Mouse (Mus musculus): ENCODE data around the gene Samd4b. TPM values are rescaled to one million over a fixed set of nuclear protein-coding genes. Genes with fewer than 3 reads are reported as not detected.

Samd4b gene
- polyA plus RNA-seq, 1 experiment from 2014 or later = 29.5 TPM

DNA sequence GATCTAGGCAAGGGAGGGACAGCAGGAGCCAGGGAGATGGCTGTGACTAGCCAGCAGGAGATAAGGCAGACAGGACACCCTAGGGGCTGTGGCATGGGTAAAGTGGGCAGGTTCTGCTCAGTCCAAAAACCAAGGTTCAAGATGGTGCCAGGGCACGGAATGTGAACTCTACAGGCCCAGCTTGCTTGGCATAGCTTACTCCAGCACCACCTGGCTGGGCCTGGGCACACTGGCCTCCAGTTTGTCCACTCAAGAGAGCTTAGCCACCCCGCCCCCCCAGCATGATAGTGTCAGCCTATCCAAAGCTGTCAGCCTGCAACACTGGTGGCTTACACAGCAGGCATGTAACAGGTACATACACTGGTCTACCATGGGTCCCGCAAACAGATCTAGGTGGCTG lies 24.7 kb downstream of the Samd4b start:
- Histone ChIP-seq H3K9me3 (ENCODE audit: control insufficient read depth, low read length) (no peaks in the 10 kb centered on the region), H3K4me1 (ENCODE audit: control insufficient read depth, insufficient read depth, low read length) (no peaks in the 10 kb centered on the region; the same call in 1 of the 2 replicates), H3K27ac (replicated peaks; ENCODE audit: low read depth, low read length) (no peak overlapping the region), H3K4me3 (replicated peaks; ENCODE audit: low read depth, low read length) (no peak overlapping the region), H3K9ac (replicated peaks; ENCODE audit: low read length) (no peak overlapping the region), H3K36me3 (ENCODE audit: control insufficient read depth, insufficient read depth, low read length) (peaks cover 4% of the 10 kb centered on the region; the same call in 1 of the 2 replicates), H3K27me3 (ENCODE audit: control insufficient read depth, insufficient read depth, low read length) (no peaks in the 10 kb centered on the region), H3K4me2 (ENCODE audit: low read length) (no peak overlapping the region)
- WGBS = 99% methylated on average over 3 of the region's 3 CpGs
- ATAC-seq (ENCODE audit: low FRiP score, low TSS enrichment) = no peak
- DNase-seq = no peak

- H3K4me3 ChIP-seq (replicated peaks; ENCODE audit: low read depth, low read length) = no peak overlapping the region
- DNase-seq = no peak
- no peak overlapping the region for H3K4me2 ChIP-seq (ENCODE audit: low read length)
- H3K9ac ChIP-seq (replicated peaks; ENCODE audit: low read length) = no peak overlapping the region
- ATAC-seq (ENCODE audit: low FRiP score, low TSS enrichment) = no peak
- H3K27me3 ChIP-seq (ENCODE audit: control insufficient read depth, insufficient read depth, low read length) = no peaks in the 10 kb centered on the region
- H3K27ac ChIP-seq (replicated peaks; ENCODE audit: low read depth, low read length) = no peak overlapping the region
- no peaks in the 10 kb centered on the region; the same call in 1 of the 2 replicates for H3K4me1 ChIP-seq (ENCODE audit: control insufficient read depth, insufficient read depth, low read length)
- WGBS = 95% methylated on average over 5 of the region's 5 CpGs
- H3K36me3 ChIP-seq (ENCODE audit: control insufficient read depth, insufficient read depth, low read length) = peaks cover 8% of the 10 kb centered on the region
- no peaks in the 10 kb centered on the region for H3K9me3 ChIP-seq (ENCODE audit: control insufficient read depth, low read length)
These were observed 25.3 kb downstream of the Samd4b start for GRCm38 (mm10) chr7:28572689-28573088.

- no peaks in the 10 kb centered on the region for H3K27me3 ChIP-seq (ENCODE audit: control insufficient read depth, insufficient read depth, low read length)
- 55% methylated on average over 5 of the region's 5 CpGs for WGBS
- peak; percentile 58 for DNase-seq
- no peaks in the 10 kb centered on the region; the same call in 1 of the 2 replicates for H3K4me1 ChIP-seq (ENCODE audit: control insufficient read depth, insufficient read depth, low read length)
- ATAC-seq (ENCODE audit: low FRiP score, low TSS enrichment) = no peak
- no peak overlapping the region for H3K4me2 ChIP-seq (ENCODE audit: low read length)
- H3K36me3 ChIP-seq (ENCODE audit: control insufficient read depth, insufficient read depth, low read length) = peaks cover 24% of the 10 kb centered on the region
- no peaks in the 10 kb centered on the region for H3K9me3 ChIP-seq (ENCODE audit: control insufficient read depth, low read length)
- H3K4me3 ChIP-seq (replicated peaks; ENCODE audit: low read depth, low read length) = no peak overlapping the region
- H3K9ac ChIP-seq (replicated peaks; ENCODE audit: low read length) = no peak overlapping the region
- no peak overlapping the region for H3K27ac ChIP-seq (replicated peaks; ENCODE audit: low read depth, low read length)
These were observed 26.8 kb downstream of the Samd4b start for GRCm38 (mm10) chr7:28570982-28571682.

DNA sequence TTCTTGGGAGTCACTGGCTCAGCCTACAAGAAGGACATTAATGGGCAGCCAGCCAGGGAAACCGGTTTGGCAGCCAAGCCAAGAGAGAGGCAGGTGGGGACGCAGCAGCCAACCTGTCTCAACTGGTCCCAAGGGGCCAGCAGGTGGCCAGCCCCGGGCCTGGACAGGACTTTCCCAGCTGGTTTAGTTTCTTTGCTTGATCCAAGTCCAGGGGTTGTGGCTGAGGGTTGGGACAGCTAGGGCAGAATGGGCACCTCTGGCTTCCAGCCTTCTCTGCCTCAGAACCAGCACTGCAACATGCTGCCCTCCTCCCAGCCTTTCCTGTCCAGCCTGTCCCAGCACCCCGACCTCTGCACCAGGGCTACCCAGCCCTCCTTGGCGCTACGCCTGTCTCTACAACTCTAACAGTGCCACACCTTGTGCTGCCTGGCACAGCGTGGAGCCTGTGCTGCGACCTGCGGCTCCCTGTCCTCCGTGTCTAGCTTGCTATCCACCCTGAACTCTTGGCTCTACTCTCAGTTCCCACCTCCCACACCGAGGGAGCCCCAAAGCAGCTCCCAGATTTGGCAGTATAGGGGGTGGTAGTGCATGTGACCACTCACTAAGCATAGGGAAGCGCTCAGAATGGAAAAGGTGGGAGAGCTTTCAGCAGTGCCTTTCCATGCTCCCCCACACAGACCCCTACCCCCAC lies 27.5 kb downstream of the Samd4b start:
- H3K27ac ChIP-seq (replicated peaks; ENCODE audit: low read depth, low read length) = no peak overlapping the region
- no peak overlapping the region for H3K9ac ChIP-seq (replicated peaks; ENCODE audit: low read length)
- H3K4me3 ChIP-seq (replicated peaks; ENCODE audit: low read depth, low read length) = no peak overlapping the region
- H3K9me3 ChIP-seq (ENCODE audit: control insufficient read depth, low read length) = no peaks in the 10 kb centered on the region
- 76% methylated on average over 12 of the region's 12 CpGs for WGBS
- no peak overlapping the region for H3K4me2 ChIP-seq (ENCODE audit: low read length)
- no peak for DNase-seq
- no peaks in the 10 kb centered on the region for H3K27me3 ChIP-seq (ENCODE audit: control insufficient read depth, insufficient read depth, low read length)
- no peak for ATAC-seq (ENCODE audit: low FRiP score, low TSS enrichment)
- peaks cover 31% of the 10 kb centered on the region for H3K36me3 ChIP-seq (ENCODE audit: control insufficient read depth, insufficient read depth, low read length)
- H3K4me1 ChIP-seq (ENCODE audit: control insufficient read depth, insufficient read depth, low read length) = no peaks in the 10 kb centered on the region; the same call in 1 of the 2 replicates

GRCm38 (mm10) chr7:28568253-28568652 lies 29.7 kb downstream of the Samd4b start:
- Histone ChIP-seq H3K27ac (replicated peaks; ENCODE audit: low read depth, low read length) (no peak overlapping the region), H3K27me3 (ENCODE audit: control insufficient read depth, insufficient read depth, low read length) (no peaks in the 10 kb centered on the region), H3K9me3 (ENCODE audit: control insufficient read depth, low read length) (no peaks in the 10 kb centered on the region), H3K9ac (replicated peaks; ENCODE audit: low read length) (no peak overlapping the region), H3K4me1 (ENCODE audit: control insufficient read depth, insufficient read depth, low read length) (no peaks in the 10 kb centered on the region; the same call in 1 of the 2 replicates), H3K4me2 (ENCODE audit: low read length) (no peak overlapping the region), H3K36me3 (ENCODE audit: control insufficient read depth, insufficient read depth, low read length) (peaks cover 53% of the 10 kb centered on the region), H3K4me3 (replicated peaks; ENCODE audit: low read depth, low read length) (no peak overlapping the region)
- peak; percentile 80 for DNase-seq
- no peak for ATAC-seq (ENCODE audit: low FRiP score, low TSS enrichment)

DNA sequence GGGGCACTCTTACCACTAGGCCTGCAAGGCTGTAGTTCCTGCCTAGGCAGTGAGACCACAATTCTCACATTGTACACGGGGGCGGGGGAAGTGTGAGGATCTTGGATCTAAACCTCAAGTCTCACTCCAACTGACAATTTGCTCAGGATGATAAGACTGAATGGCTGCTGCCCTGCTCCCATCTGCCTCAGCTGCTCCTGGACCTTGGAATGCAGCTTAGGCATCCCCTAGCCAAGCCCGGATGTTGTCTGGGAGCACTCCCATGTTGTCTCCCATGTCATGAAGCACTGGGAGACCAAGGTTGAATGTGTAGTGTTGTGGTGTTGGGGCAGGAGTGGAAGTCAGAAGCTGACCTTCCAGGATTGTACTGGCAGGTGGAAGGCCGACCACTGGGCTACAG lies 30.4 kb downstream of the Samd4b start:
- H3K27me3 ChIP-seq (ENCODE audit: control insufficient read depth, insufficient read depth, low read length) = no peaks in the 10 kb centered on the region
- no peak overlapping the region for H3K4me3 ChIP-seq (replicated peaks; ENCODE audit: low read depth, low read length)
- ATAC-seq (ENCODE audit: low FRiP score, low TSS enrichment) (no peak), DNase-seq (no peak)
- WGBS = 94% methylated on average over 4 of the region's 4 CpGs
- H3K4me1 ChIP-seq (ENCODE audit: control insufficient read depth, insufficient read depth, low read length) = no peaks in the 10 kb centered on the region; the same call in 1 of the 2 replicates
- no peaks in the 10 kb centered on the region for H3K9me3 ChIP-seq (ENCODE audit: control insufficient read depth, low read length)
- H3K9ac ChIP-seq (replicated peaks; ENCODE audit: low read length) = no peak overlapping the region
- no peak overlapping the region for H3K4me2 ChIP-seq (ENCODE audit: low read length)
- H3K27ac ChIP-seq (replicated peaks; ENCODE audit: low read depth, low read length) = no peak overlapping the region
- peaks cover 58% of the 10 kb centered on the region for H3K36me3 ChIP-seq (ENCODE audit: control insufficient read depth, insufficient read depth, low read length)

- no peak overlapping the region for H3K27ac ChIP-seq (replicated peaks; ENCODE audit: low read depth, low read length)
- 85% methylated on average over 5 of the region's 5 CpGs for WGBS
- peaks cover 74% of the 10 kb centered on the region for H3K36me3 ChIP-seq (ENCODE audit: control insufficient read depth, insufficient read depth, low read length)
- no peak overlapping the region for H3K4me3 ChIP-seq (replicated peaks; ENCODE audit: low read depth, low read length)
- no peaks in the 10 kb centered on the region for H3K9me3 ChIP-seq (ENCODE audit: control insufficient read depth, low read length)
- H3K4me1 ChIP-seq (ENCODE audit: control insufficient read depth, insufficient read depth, low read length) = no peaks in the 10 kb centered on the region
- no peaks in the 10 kb centered on the region for H3K27me3 ChIP-seq (ENCODE audit: control insufficient read depth, insufficient read depth, low read length)
- ATAC-seq (ENCODE audit: low FRiP score, low TSS enrichment) = no peak
- no peak overlapping the region for H3K9ac ChIP-seq (replicated peaks; ENCODE audit: low read length)
- DNase-seq = no peak
- H3K4me2 ChIP-seq (ENCODE audit: low read length) = no peak overlapping the region
These were observed 32.5 kb downstream of the Samd4b start for GRCm38 (mm10) chr7:28565407-28565806.

DNA sequence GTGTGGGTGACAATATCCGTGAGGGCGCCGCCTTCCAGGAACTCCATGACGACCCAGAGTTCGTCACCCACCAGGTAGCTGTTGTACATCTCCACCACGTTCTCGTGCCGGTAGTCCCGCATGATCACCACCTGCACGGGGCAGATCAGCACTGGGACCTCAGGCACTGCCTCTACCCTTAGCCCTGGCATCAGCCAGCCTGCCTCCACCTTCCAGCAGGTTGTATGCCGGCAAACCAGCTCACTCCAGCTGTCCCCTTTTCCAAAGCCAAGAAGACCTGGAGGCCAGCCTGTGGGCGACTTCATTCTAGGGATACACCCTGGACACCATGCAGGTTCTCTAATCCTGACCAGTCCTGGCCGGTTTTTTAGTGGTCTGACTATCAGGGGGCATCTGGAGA lies 35.0 kb downstream of the Samd4b start:
- Histone ChIP-seq H3K4me3 (replicated peaks; ENCODE audit: low read depth, low read length) (no peak overlapping the region), H3K36me3 (ENCODE audit: control insufficient read depth, insufficient read depth, low read length) (peaks cover 78% of the 10 kb centered on the region), H3K27ac (replicated peaks; ENCODE audit: low read depth, low read length) (no peak overlapping the region), H3K4me2 (ENCODE audit: low read length) (no peak overlapping the region), H3K27me3 (ENCODE audit: control insufficient read depth, insufficient read depth, low read length) (no peaks in the 10 kb centered on the region), H3K4me1 (ENCODE audit: control insufficient read depth, insufficient read depth, low read length) (no peaks in the 10 kb centered on the region), H3K9me3 (ENCODE audit: control insufficient read depth, low read length) (no peaks in the 10 kb centered on the region), H3K9ac (replicated peaks; ENCODE audit: low read length) (no peak overlapping the region)
- ATAC-seq (ENCODE audit: low FRiP score, low TSS enrichment) (no peak), DNase-seq (no peak)
- WGBS = 96% methylated on average over 13 of the region's 13 CpGs

GRCm38 (mm10) chr7:28562371-28562770 lies 35.6 kb downstream of the Samd4b start:
- no peak overlapping the region for H3K9ac ChIP-seq (replicated peaks; ENCODE audit: low read length)
- no peak overlapping the region for H3K27ac ChIP-seq (replicated peaks; ENCODE audit: low read depth, low read length)
- DNase-seq (no peak), ATAC-seq (ENCODE audit: low FRiP score, low TSS enrichment) (no peak)
- 92% methylated on average over 13 of the region's 13 CpGs for WGBS
- H3K36me3 ChIP-seq (ENCODE audit: control insufficient read depth, insufficient read depth, low read length) = peaks cover 73% of the 10 kb centered on the region
- H3K9me3 ChIP-seq (ENCODE audit: control insufficient read depth, low read length) = no peaks in the 10 kb centered on the region
- no peak overlapping the region for H3K4me3 ChIP-seq (replicated peaks; ENCODE audit: low read depth, low read length)
- H3K4me2 ChIP-seq (ENCODE audit: low read length) = no peak overlapping the region
- no peaks in the 10 kb centered on the region for H3K4me1 ChIP-seq (ENCODE audit: control insufficient read depth, insufficient read depth, low read length)
- no peaks in the 10 kb centered on the region for H3K27me3 ChIP-seq (ENCODE audit: control insufficient read depth, insufficient read depth, low read length)
